Mouse (Mus musculus) MEL-GATA-1-ER (cell line): ENCODE measurements around the gene Cox5a.

Experiments
- DNase-seq: peaks from one replicate; pipeline ENCODE4 v3.0.0-alpha.2; 2012; ENCODE audit warnings: low read depth; ENCODE audit errors: extremely low read depth

The Cox5a gene

DNA sequence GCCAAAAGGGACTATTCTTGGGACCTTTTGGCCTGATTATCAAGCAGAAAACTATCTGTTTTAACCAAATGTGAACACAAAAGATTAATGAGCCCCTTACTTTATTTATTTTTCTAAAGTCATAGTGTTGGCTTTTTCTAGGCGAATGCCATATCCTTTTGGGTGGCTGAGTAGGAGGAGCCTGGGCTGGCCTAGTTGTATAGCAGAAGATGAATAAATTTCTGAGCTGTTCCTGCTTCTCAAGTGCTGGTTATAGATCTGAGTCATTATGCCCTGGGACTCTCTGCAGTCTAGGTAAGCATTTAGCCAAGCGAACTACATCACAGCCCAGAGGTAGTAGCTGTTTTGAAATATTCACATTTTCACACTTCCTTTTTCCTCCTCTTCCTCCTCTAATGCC is 4.4 kb downstream of the Cox5a start:
- DNase-seq, result no peak

- DNase-seq, result no peak
Observed at GRCm38 (mm10) chr9:57526435-57526834, 5.4 kb downstream of the Cox5a start.

DNA sequence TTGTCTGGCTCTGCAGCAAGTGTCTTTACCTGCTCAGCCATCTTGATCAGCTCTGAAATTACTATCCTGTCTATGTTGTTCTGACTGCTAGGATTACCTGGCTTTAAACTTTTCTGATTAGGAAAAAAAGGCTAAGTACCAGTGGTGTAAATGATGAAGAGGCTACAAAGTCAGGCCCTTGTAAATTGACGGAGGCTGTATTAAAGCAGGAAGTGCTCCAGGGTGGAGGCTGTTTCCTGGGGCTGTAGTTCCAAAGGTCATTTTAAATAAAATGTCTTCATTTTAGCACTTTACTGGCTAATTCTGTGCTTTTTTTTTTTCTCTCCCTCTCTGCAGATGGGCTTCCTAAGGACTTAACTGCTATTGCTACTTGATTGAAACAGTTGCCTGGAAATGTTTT is 10.9 kb downstream of the Cox5a start:
- no peak for DNase-seq

GRCm38 (mm10) chr9:57536362-57536761 is 15.3 kb downstream of the Cox5a start:
- no peak for DNase-seq

GRCm38 (mm10) chr9:57537044-57537727 is 16.1 kb downstream of the Cox5a start, which contains the start of gene Fam219b:
Gene Fam219b (plus strand): TSS chr9:57537528.
- DNase-seq, result peak; percentile 57

DNA sequence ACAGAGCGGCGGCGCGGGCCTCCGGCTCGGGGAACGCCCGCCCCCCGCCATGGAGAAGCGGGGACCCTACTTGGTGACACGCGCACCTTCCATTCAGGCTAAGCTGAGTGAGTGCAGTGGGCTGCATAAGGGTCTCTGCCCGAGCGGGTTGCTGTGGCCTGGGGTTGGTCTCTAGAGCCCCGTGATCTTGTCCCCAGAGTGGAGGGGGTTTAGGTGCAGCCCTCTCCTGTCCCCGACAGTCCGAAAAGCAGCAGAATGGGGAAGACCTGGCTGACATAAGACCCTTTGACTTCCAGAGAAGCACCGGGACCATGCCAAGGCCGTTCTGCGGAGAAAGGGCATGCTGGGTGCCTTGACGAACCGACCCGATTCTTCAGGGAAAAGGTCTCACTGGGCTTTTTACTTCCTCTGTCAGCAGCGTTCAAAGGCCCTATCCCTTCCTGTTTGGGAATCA is 16.7 kb downstream of the Cox5a start:
- DNase-seq, result no peak

GRCm38 (mm10) chr9:57539550-57539949 is 18.5 kb downstream of the Cox5a start:
- DNase-seq, result no peak

- DNase-seq, result no peak
Observed at GRCm38 (mm10) chr9:57541312-57541711, 20.2 kb downstream of the Cox5a start.

DNA sequence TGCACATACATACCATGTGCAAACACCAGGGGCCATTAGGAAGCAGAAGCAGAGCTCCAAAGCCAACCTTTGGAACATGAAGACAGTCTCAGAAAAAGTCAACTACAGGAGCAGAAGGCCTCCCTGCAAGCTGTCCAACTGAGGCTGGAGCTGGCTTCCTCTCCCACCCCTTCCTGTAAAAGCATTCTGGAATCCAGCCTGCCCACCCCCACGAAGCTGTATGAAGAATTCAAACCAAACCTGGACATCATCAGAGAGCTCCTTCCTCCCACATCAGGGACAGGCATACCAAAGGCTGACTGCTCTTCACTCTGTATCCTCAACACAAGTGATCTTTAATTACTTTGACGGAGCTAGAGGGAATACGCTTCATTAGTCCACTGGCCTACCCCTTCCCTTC is 22.9 kb downstream of the Cox5a start:
- DNase-seq, result no peak

- DNase-seq, result no peak
Observed at GRCm38 (mm10) chr9:57547287-57547686, 26.2 kb downstream of the Cox5a start.

DNA sequence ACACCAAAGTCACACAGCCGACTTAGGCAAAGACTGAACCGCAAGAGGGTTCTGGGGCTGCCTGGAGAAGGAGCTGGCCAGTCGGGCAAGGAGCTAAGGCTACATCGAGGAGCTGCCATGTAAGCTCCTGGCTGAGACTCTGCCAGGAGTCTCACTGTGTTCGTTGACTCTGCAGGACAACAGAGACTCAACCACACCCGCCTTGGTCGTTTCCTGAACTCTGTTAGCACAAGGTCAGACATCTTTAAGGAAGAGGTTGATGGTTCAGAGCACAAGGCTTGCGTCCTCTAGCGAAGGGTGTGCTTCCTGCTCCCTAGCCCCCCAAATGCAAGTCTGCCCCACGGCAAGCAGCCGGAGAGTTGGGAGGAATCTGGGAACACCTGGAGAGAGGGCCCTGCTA is 26.8 kb downstream of the Cox5a start:
- no peak for DNase-seq

DNA sequence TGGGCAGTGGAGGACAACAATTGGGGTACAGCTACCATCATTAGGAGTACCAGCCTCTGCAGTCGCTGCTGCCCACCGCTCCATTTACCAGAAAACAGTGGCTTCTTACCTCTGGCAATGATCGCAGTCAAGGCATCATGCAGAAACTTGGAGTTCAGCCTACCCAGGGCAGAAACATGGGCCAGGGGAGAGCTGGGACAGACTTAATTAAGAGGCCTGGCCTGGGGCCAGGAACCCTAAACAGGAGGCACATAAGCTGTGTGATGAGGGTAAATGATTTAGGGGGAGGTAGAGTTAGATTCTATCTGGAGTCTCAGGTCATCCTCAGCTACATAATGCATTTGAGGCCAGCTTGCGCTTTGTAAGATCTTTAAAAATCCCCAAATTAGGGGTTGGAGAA is 28.1 kb downstream of the Cox5a start:
- no peak for DNase-seq

DNA sequence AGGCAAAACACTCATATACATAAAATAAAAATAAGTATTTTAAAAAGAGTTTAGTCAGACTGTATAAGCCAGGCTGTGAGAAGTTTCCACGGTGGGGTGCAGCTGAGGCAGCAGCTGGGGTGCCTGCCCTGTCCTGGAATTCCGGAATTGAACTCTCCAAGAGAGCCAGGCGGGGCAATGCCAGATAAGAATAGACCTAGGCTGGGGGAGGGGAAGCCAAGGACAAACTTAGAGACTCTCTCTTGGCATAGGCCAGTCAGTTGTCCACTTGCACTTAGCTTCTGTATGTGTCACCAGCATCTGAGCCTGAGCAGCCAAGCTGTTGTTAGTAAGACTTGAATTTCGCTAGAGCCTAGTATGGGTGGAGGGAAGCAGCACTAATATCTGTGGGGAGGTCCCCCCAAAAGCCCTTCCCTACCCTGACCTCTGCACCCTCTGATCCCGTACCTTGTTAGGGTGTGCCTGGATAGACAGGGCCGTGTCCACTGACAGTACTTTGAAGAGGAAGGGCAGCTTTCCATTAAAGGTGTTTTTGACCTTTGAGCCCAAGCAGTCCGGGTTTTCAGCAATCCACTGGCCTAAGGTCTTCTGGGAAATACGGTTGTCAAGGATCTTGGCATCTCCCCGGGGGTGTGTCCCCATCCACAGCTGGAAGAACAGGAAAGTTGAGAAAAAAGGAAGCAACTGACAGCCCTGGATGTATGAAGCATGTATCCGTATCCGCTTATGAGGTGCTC is 29.2 kb downstream of the Cox5a start:
- DNase-seq, result no peak

- peak; percentile 48 for DNase-seq
Observed at GRCm38 (mm10) chr9:57552139-57552887, 31.2 kb downstream of the Cox5a start, which contains the start of gene Mpi. Gene Mpi (minus strand): TSS chr9:57552763.

DNA sequence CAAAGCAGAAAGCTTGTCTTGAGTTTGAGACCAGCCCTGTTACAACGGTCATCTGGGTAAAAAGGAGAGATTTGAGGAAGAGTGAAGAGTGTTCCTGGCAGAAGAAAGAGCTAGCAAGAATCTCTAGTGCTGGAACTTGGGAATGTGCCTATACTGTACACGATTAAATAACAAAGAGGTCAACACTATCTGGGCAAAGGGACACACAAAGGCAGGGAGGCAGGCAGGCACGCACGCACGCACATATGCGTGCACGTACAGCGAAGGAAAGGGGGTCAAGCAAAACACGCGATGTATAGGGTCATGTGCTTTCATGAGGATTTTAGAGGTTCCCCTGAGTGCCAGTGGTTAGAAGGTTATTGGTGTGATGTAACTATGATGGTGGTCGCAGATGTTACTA is 32.0 kb downstream of the Cox5a start:
- no peak for DNase-seq

GRCm38 (mm10) chr9:57554753-57555152 is 33.7 kb downstream of the Cox5a start:
- no peak for DNase-seq

GRCm38 (mm10) chr9:57557215-57557614 is 36.1 kb downstream of the Cox5a start:
- no peak for DNase-seq

DNA sequence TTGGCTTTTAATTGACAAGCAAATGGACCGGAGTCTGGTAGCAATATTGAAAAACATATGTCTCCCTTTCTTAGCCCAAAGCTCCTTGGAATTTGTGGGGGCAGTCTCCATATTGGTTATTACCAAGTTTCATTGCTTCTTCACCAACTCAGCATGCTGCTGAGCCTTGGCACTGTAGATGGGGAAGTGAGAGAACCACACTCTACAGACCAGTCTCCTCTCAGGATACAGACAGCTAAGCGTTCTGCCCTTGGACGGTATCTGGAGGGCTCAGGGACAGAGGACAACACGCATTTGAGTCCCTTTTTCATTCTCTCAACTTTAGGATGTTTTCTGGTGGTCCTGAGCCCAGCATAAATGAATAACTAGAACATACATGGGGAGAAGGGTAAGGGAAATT is 37.6 kb downstream of the Cox5a start:
- DNase-seq, result no peak

- no peak for DNase-seq
Observed at GRCm38 (mm10) chr9:57559568-57559967, 38.5 kb downstream of the Cox5a start.

DNA sequence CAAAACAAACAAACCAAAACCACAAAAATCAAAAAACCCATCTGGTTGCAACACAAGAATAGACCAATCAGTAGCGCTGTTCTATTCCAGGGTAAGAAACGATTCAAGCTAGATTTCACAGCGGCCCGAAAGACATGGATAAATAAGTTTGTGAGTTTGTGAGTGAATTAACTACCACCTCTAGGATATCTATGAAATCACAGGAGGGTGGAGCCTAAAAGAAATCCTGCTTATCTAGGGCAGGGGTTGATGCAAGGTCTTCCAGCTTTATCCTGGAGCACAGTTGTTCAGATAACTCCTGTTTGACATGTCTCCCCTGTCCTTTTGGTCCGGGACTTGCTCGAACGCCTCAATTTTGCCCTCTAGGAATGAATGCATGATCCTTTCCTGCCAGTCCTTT is 39.2 kb downstream of the Cox5a start:
- no peak for DNase-seq

DNA sequence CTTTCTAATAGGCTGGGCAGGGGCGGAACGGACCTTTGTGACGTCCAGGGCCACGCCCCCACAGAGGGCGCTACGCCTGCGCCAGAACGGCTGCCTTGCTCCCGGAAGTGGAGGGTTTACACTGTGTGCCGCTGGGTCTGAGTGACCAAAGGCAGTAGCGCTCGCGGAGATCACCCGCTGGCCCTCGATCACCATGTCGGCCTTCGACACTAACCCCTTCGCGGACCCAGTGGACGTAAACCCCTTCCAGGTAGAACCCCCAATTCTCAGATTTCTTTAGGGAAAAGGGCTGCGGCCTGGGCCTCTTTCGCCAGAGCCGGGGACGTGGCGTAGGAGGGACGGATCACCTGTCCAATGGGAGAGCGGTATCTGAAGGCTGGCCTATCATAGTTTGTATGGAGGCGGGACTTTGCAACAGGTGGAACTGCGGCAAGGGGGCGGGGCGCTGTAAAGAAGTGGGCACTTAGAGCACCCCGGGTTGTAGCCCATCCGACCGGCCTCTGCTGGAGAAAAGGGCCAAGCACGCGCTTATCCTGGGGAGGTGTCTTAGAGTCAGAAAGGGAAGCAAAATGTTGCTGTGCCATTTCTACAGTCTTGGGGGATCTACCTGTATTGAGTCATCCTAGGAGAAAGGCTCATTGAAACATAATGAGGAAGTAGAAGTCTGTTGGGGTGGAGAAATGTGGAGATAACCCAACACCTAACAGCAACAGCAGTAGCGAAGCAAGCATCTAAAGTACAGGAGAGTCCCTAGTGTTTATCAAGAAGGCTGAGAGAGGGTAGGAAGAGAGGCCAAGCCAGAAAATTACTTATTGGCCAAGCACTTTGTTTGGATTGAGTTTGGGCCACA is 40.0 kb downstream of the Cox5a start, which contains the start of gene Scamp2:
Gene Scamp2 (plus strand): TSS at position 83 of the 850 bp plus-strand sequence.
- DNase-seq, result peak; percentile 89
